Comparison of ENCODE assay signal across 24 mouse cellular contexts in genomic region chr9:86814340-86814739, GRCm38 (mm10).
"Had no signal": no experiment of that assay in that cellular context is flagged by ENCODE, and none has a peak within 500 bp of the region (broad histone marks: within the 10 kb centered on the region; RNA-seq: fewer than 3 reads in every experiment).

No protein-coding gene starts in this region.

- DNase-seq: gastrocnemius, postnatal 14 days; gastrocnemius, postnatal 36 days; heart, adult 2 months; heart, postnatal 14 days; heart, postnatal 36 days; kidney, adult 11 months; kidney, adult 2 months; kidney, adult 9 months; kidney, postnatal 14 days; kidney, postnatal 36 days; layer of hippocampus, adult 9-11 months; layer of hippocampus, postnatal 36 days; left cerebral cortex, postnatal 4 days had no signal

- H3K36me3 ChIP-seq: heart, embryonic 15.5 days; kidney, embryonic 15.5 days; limb, embryonic 13.5 days; limb, embryonic 15.5 days; liver, embryonic 12.5 days had no signal

- H3K9ac ChIP-seq: heart, embryonic 13.5 days; heart, embryonic 15.5 days; hindbrain, embryonic 13.5 days; kidney, embryonic 15.5 days; limb, embryonic 13.5 days; limb, embryonic 15.5 days; liver, embryonic 12.5 days had no signal

- H3K4me2 ChIP-seq: heart, embryonic 11.5 days; heart, embryonic 13.5 days; heart, embryonic 15.5 days; hindbrain, embryonic 13.5 days; kidney, embryonic 15.5 days; limb, embryonic 13.5 days; limb, embryonic 15.5 days; liver, embryonic 12.5 days had no signal

- H3K9me3 ChIP-seq: heart, embryonic 13.5 days; heart, embryonic 15.5 days; hindbrain, embryonic 13.5 days; kidney, embryonic 15.5 days; limb, embryonic 13.5 days; limb, embryonic 15.5 days; liver, embryonic 12.5 days had no signal

- H3K27me3 ChIP-seq: heart, embryonic 13.5 days; heart, embryonic 15.5 days; hindbrain, embryonic 13.5 days; kidney, embryonic 15.5 days; limb, embryonic 13.5 days; limb, embryonic 15.5 days; liver, embryonic 12.5 days had no signal

- ATAC-seq: hindbrain, postnatal 0 days; intestine, embryonic 16.5 days; liver, embryonic 12.5 days had no signal

- H3K4me3 ChIP-seq: heart, adult 2 months; heart, embryonic 13.5 days; heart, embryonic 15.5 days; hindbrain, embryonic 13.5 days; kidney, embryonic 15.5 days; limb, embryonic 13.5 days; limb, embryonic 15.5 days; liver, embryonic 12.5 days had no signal

- H3K4me1 ChIP-seq: heart, embryonic 13.5 days; heart, embryonic 15.5 days; hindbrain, embryonic 13.5 days; kidney, embryonic 15.5 days; limb, embryonic 15.5 days; liver, embryonic 12.5 days had no signal

- H3K27ac ChIP-seq: heart, adult 2 months; heart, embryonic 13.5 days; heart, embryonic 15.5 days; hindbrain, embryonic 13.5 days; hindbrain, postnatal 0 days; kidney, embryonic 15.5 days; kidney, postnatal 0 days; limb, embryonic 13.5 days; limb, embryonic 15.5 days; liver, embryonic 12.5 days had no signal
